Mouse (Mus musculus) B cell, adult 2 months (primary cell): ENCODE measurements around the gene Hdc.

Source experiments
- DNase-seq, 2 experiments: peaks; one replicate each; pipeline ENCODE4 v3.0.0; 2022

The Hdc gene

GRCm38 (mm10) chr2:126599005-126599404 lies 20.1 kb downstream of the Hdc start:
- DNase-seq = peak in 1 of 2 experiments; percentile 13

- no peak for DNase-seq
These were observed 20.7 kb downstream of the Hdc start for GRCm38 (mm10) chr2:126598359-126598758.

- peak; percentile 19 to 28 for DNase-seq
These were observed 21.5 kb downstream of the Hdc start for GRCm38 (mm10) chr2:126597279-126598241.

GRCm38 (mm10) chr2:126596347-126597072 lies 22.6 kb downstream of the Hdc start:
- DNase-seq = no peak

- peak; percentile 84 for DNase-seq
These were observed 25.1 kb downstream of the Hdc start for GRCm38 (mm10) chr2:126593831-126594610.

GRCm38 (mm10) chr2:126591304-126591703 lies 27.8 kb downstream of the Hdc start:
- DNase-seq = no peak

- DNase-seq = no peak
These were observed 31.6 kb downstream of the Hdc start for GRCm38 (mm10) chr2:126587468-126587867.

- DNase-seq = no peak
These were observed 34.3 kb downstream of the Hdc start for GRCm38 (mm10) chr2:126584621-126585369.

GRCm38 (mm10) chr2:126583960-126584359 lies 35.1 kb downstream of the Hdc start:
- no peak for DNase-seq

- DNase-seq = no peak
These were observed 39.8 kb downstream of the Hdc start for GRCm38 (mm10) chr2:126579282-126579681.

- no peak for DNase-seq
These were observed 41.7 kb downstream of the Hdc start for GRCm38 (mm10) chr2:126577362-126577761.

GRCm38 (mm10) chr2:126575391-126576176 lies 43.5 kb downstream of the Hdc start:
- no peak for DNase-seq

GRCm38 (mm10) chr2:126572747-126573146 lies 46.4 kb downstream of the Hdc start:
- DNase-seq = no peak

- DNase-seq = no peak
These were observed 46.9 kb downstream of the Hdc start for GRCm38 (mm10) chr2:126572163-126572562.

- DNase-seq = no peak
These were observed 55.5 kb downstream of the Hdc start for GRCm38 (mm10) chr2:126563411-126564105.

- no peak for DNase-seq
These were observed 59.0 kb downstream of the Hdc start for GRCm38 (mm10) chr2:126560094-126560493.

GRCm38 (mm10) chr2:126555533-126555932 lies 63.6 kb downstream of the Hdc start:
- no peak for DNase-seq

GRCm38 (mm10) chr2:126553291-126553639 lies 65.8 kb downstream of the Hdc start:
- no peak for DNase-seq

- peak; percentile 12 to 23 for DNase-seq
These were observed 66.5 kb downstream of the Hdc start, which contains the start of gene Slc27a2 for GRCm38 (mm10) chr2:126552357-126553290. Gene Slc27a2 (plus strand): TSS chr2:126552407.

- no peak for DNase-seq
These were observed 67.2 kb downstream of the Hdc start for GRCm38 (mm10) chr2:126551896-126552295.
